Mouse (Mus musculus) thymus, postnatal 0 days (tissue): ENCODE measurements around the gene Nhlh2. TPM values are rescaled to one million over a fixed set of nuclear protein-coding genes. Genes with fewer than 3 reads are reported as not detected.

Experiments used
- DNase-seq: peaks from one replicate; pipeline ENCODE4 v3.0.0-alpha.2; 2015; ENCODE audit warnings: low spot score
- polyA plus RNA-seq: library from polyadenylated mRNA; unstranded; fragments of >200 nt; fragmentation: Nextera tagmentation; extraction: Ambion mirVana; gene quantifications from 2 replicates; pipeline ENCODE4 v1.2.1, GENCODE M21; 2015

Nhlh2 gene
- polyA plus RNA-seq = not detected in 2 replicates

DNA sequence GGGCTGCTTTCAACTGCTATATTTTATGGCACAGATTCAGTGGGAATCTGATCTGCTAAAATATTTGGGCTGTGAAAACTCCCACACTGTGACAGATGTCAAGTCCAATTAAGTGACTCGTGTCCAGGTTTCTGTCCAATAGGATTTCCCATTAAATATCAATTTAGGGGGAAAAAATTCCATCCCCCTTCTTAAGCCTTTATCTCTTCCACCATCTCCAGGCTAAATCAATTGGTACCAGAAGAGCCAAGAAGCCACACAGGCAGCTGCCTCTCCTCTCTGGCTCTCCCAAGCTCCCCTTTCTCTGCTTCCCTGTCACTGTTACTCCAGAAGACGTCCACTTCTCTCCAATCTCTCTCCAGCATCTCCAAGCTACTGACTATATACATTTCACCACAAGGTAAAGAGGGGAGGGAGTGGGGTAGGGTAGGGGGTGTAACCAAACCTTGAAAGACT, at the start of gene Nhlh2:
Gene Nhlh2 (plus strand): TSS at position 151 of the 456 bp plus-strand sequence.
- DNase-seq = no peak

DNA sequence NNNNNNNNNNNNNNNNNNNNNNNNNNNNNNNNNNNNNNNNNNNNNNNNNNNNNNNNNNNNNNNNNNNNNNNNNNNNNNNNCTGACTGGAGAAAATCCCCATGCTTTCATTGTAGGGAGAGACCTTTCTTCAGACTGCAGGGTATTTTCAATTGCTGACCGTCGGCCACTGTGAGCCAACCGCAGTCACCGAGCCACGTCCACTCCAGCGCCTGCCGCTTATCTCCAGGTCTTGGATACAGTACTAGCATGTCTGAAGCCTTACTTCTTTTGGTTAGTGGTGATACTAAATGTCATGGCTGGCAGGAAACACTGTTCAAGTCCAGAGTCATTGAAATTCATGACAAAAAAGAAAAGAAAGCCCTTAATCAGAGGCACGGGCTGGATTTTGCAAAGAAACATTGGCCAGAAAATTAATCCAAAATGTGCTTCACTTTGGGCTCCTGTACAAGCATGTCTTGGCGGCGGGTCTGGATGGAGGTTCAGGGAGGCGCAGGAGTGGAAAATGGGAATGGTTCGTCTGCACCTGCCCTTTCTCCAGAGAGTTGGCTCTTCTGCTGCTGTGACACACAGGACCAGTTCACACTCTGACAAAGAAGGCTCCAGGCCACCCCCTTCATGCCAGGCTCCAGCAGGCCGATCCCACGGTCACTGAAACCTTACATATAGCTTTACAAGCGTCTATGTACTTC, 48.6 kb upstream of the Nhlh2 start:
- DNase-seq = no peak

DNA sequence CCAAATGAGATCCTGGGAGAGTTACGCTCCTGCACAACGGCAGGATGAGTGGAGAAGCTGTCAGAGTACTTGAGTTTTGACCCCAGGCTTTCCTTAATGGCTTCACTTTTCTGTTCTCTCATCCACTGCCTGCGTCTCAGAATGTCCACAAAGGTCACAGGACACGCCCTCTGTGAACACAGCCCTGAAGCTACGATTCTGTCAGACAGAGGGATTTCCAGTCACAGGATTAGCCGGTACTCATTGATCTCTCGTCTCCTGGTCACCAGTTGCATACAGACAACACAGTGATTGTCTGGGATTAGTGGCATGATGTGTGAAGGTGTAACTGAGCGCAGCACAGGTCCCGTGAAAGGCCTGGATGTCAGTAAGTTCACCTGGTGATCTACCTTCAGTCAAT, 46.4 kb upstream of the Nhlh2 start:
- DNase-seq = no peak

DNA sequence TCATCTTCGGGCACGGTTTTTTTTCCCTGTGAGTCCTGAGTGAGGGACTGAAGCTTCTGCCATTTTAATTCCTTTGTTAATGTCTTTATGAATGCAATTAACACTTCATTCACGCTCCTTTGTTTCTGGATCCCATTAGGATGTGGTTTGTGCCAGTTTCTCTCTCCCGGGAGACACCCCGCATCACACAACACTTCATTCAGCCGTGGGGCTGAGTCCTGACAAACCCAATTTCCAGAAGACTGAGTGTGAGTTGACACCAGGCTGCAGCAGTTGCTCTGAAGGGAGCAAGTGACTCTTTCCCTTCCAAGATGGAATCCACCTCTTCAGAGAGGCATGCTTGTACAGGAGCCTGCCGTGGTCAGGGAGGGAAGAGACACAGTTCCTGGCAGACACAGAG, 45.5 kb upstream of the Nhlh2 start:
- DNase-seq = no peak

DNA sequence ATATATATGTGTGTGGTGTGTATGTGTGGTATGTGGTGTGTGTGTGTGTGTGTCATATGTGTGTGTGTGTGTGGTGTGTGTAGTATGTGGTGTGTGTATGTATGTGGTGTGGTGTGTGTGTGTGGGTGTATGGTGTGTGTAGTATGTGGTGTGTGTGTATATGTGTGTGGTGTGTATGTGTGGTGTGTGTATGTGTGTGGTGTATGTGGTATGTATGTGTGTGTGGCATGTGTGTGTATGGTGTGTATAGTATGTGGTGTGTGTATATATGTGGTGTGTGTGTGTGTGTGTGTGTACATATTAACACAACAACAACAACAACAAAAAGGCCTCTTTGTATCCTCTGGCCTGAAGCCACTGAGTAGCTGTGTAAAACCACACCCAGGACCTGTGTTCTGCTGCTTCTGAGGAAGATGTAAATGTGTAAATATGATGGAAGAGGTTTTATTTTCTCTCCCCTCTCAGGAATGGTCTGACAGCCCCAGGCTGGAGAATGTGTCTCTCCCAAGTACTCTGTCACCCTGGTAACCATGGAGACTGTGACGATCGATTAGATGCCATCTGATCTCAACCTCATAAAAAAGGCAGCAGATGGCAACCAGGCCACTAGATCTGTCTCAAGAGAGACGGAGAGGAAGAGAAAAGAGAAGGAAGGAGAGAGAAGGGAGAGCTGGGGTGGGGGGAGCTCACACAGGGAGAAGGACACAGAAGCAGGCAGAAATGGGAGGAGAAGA, 42.9 kb upstream of the Nhlh2 start:
- no peak for DNase-seq

DNA sequence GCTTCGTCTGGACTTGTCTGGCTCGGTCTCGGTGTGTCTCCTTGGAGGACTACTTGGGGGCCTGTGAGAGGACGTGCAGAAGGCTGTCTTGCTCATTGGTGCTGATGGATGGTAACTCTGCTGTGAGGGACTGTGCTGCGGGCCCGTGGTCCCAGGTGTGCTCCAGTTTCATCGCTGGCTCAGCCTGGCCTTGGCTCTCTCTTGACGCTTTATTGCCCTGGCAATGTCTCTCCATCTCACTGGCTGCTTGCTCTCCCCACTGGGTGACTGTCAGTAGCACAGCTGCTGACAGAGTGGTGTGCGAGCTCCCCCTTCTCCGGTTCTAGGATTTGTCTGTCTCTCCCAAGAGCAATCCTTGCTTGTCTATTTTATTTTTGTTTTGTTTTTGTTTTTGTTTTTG, 34.5 kb upstream of the Nhlh2 start:
- DNase-seq = no peak

DNA sequence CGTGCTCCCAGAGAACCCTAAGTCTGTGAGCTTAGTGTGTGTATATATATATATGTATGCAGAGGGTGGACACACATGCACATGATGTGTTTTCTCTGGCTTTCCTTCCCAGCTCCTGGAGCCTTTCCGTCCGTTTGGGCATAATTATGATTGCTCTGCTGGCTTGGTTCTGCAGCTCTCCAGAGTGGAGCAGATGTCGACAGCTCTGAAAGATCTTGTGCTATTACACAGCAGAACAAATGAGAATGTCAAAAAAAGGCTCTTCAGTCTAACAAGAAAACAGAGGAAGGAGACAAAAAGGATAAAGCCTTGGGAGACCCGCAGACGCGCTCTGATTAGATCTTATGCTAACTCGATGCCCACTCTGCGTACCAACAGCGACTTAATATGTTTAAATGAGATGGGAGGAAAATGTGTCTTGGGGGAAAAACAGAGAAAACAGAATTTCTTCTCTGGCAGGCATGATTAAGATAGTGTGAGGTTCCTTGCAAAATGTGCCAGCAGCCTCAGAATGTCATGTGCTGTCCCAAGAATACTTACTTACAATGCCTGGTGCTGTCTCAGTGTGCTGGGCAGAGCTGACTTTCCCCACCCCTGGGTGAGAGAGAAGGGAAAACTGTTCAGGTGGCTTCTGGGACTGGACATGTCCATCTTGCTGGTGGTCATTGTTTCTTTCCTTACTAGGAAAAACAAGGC, 31.4 kb upstream of the Nhlh2 start:
- no peak for DNase-seq

DNA sequence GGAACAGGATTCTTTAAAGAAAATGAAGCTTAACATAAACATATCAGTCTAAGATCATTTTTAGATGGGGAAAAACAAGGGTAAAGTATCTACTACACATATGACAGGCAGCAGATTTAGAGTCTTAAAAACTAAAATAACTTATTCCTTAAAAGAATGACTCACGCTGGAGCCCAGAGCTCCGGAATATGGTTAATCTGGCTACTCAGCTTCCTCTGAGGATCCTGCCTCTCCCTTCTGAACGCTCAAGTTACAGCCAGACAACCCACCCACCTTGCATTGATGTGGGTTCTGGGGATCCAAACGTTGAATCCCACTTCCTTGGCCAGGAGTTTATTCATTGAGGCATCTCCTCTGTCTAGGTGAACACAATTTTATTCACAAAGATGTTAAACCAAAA, 26.0 kb upstream of the Nhlh2 start:
- no peak for DNase-seq

DNA sequence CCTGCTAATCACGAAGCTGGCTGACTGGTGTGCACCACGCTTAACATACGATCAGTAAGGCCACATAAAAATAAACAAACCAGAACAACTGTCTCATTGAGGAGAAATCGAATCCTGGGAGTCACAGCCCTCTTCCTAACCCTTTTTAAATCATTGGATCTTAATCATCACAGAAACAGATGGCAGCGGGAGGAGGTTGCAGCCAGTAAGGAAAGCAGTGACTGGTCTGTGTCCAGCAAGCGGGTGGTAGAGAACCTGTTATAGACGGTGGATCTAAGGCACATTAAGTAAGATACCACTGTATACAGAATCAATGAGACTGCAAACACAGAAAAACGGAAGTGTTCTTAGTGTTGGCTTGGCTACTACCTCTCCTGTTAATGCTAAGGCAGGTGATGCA, 24.2 kb upstream of the Nhlh2 start:
- DNase-seq = no peak

DNA sequence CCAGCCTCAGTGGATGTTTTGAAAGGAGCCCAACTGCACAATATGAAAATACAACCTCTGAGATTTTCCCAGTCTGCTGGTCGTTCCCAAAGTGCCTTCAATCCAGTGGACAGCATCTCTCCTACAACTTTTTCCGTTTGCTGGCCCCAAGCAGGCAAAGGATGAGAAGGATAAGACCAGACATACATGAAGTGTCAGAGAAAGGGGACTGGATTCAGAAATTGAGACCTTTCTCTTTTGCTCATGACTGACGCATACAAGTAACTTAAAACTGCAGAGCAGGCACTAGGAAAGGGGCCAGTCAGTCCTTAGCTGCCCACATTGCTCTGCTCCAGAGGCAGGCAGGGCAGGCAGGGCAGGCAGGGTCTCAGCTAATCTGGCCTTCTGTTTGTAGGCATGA, 19.7 kb upstream of the Nhlh2 start:
- DNase-seq = no peak

DNA sequence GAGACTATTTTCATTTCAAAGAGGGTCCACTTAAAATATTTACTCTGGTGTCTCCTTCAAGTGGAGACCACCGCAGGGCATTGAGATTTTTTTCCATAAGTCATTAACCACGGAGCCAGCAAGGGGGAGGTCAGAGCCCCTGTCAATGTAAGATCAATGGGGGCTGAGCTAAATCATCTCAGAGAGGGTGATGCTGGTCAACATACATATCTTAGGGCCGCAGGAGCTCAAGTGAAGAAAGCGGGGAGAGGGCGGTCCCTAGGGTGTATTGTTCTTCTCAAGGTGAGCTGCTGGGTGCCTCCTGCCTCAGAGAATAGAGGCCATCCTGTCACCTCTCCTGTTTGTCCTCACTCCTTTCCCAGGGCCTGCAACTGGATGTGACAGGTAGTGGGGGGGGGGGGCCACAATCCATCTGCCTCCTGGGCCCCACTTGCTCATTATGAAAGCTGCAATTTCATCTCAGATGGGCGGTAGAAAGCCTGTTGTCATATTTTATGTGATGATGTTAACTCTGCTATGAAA, 18.8 kb upstream of the Nhlh2 start:
- DNase-seq = no peak

DNA sequence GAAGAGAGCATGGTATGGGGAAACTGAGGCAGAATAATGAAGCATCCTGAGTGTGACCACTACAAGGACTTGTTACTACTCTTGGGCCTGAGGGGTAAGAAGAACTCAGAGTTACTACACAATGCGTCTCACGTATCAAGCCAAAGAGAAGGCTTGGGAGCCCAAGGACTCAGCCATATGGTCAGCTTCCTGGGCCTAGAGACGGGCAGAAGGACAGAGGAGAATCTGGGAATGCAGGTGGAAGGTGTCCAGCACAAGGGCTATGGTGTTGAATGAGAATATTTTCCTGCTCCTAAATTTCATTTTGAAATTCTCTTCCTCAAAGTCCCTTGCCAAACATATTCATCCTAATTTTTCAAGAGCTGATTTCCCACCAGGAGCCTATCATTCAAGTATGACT, 12.0 kb upstream of the Nhlh2 start:
- DNase-seq = no peak

DNA sequence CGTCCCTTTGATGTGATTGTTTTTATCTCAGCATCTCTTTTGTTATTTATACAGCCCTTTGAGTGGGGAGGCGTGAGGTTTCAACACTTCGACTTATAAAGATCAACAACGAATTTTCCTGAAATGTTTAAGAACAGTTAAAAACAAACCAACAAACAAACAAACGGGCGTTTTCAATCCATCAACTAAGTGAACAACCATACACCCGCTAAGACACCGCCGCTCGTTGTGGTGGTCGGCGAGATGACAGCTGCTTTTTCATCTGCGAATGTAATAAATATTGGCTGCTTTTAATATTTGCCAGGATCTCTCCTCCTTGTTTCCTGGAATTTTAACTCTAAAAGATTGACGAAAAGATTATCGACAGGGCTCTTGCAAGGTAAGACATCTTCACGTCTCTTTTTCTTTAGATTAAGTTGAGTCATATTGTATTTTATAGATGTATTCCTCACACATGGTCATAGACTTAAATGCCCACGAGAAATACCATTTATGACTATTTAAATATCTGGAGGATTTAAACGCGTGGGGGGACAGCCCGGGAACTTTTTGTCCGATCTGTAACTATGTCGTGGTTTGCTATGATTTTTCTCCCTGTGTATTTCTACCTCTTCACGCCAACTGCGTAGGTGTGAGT, 923 bp downstream of the Nhlh2 start:
- DNase-seq = no peak

DNA sequence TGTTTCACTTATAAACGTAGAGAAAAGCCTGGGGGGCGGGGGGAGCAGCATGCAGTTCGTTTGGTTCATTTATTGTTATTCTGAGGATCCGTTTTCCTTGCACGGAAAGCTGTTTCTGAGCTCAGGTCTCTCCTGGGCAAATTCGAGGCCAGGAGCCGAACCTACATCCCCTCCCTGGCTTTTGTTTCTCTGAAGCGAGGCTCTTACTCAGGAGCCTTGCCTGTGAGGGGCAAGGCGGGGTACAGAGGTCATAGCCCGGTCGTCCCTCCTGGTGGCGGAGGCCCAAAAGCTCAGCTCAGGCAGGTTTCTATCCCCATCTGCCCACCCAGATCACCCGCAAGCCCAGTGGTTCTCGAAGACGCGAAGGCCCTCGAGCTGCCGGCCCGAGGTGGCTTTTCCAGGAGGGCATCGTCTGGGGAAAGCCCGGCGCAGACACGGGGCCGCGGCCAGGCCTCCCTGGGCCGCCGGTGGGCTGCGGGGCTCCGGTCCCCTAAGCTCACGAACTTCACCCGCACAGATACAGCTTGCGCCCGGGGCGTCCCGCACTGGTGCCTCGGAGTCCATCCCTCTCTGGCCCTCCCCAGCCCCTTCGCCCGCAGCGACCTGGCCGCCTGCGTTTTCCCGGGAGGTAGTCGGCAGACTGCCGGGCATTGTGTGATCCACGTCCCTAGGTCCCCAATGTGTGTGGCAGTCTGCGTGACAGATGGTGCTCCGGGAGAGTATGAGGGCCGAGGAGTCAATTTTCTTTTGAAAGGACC, 1.6 kb downstream of the Nhlh2 start:
- no peak for DNase-seq

DNA sequence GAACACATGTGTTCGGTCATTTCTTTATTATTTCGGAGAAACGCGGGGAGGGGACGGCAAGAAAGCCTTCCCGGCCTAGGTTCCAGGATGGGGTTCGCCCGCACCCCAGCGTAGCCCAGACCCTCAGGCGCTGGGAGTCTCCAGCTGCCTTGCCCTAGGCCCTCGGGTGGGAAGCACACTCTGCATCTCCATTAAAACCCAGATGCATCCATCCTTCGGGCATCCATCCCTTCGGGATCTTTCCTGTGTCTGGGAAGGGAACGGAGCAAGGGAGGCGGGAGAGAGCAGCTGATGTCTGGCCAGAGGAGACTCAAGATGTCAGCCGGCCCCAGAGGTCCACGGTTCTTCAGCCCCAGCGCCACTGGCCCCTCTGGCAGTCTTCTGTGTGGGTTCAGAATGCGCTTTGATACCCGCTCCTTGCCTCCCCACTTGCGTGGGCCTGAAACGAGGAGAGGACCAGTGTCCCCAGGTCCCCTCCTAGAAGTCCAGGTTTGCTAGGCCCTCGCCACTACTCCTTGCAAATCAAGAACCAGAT, 2.3 kb downstream of the Nhlh2 start:
- DNase-seq = no peak

DNA sequence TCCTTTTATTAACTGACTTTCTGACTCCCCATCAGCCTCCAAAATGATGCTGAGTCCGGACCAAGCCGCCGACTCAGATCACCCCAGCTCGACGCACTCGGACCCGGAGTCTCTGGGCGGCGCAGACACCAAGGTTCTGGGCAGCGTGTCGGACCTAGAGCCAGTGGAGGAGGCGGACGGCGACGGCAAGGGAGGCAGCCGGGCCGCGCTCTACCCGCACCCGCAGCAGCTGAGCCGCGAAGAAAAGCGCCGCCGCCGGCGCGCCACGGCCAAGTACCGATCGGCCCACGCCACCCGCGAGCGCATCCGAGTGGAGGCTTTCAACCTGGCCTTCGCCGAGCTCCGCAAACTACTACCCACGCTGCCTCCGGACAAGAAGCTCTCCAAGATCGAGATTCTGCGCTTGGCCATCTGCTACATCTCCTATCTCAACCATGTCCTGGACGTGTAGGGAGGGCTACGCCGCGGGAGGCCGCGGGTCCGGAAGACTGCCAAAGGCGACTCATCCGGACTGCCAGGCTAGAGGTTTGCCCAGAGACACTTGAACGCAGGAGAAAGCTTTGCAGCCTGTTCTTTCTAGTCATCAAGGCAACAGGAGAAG, 2.8 kb downstream of the Nhlh2 start:
- DNase-seq = no peak

DNA sequence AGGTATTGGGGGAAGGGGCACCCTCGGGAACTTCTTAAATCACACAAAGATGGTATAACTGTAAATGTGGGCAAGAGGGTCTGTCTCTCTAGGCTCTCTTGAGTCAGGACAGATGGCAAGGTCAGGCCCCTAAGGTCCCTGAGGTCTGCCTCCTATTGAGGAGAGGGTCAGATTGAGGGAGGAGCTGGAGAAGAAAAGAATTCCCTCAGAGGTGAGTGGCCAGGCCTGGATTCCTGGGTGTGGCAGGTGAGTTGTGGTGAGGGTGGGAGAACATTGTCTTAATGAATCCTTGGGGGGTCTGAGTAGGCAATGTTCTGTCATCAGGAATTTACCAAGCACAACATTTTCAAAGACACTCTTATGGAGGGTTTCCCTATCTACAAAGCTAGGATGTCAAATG, 10.7 kb downstream of the Nhlh2 start:
- no peak for DNase-seq

DNA sequence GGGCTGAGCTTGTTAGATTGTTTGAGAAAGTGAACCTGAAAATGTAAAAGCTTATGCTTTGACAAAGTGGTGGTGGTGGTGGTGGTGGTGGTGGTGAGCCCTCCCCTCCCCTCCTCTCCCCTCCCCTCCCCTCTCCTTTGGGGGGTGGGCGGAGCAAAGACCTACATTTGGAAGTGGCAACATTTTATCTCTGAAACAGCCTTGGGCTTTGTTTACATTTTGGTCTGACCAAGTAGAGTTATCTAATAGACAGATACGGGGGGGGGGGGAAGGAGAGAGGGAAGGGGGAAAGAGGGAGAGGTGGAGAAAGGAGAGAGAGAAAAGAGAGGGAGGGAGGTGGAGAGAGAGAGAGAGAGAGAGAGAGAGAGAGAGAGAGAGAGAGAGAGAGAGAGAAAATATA, 12.8 kb downstream of the Nhlh2 start:
- no peak for DNase-seq

DNA sequence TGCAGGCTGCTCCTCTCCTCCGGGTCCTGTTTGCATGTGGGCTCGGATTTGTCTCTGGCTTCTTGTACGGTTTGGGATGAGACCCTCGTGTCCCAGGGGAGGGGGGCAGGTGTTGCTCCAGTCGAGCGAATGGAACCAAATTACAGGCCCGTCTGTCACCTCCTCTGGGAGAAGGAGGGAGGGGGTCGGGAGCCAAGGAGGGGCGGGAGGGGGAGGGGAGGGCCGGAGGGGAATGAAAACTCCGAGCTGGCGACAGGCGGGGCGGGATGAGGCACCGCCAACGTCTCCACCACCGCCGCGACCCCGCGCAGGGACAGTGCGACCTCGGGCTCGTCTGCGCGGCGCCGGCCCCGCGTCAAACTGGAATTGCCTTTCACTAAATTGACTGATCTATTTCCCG, 13.5 kb downstream of the Nhlh2 start:
- no peak for DNase-seq

DNA sequence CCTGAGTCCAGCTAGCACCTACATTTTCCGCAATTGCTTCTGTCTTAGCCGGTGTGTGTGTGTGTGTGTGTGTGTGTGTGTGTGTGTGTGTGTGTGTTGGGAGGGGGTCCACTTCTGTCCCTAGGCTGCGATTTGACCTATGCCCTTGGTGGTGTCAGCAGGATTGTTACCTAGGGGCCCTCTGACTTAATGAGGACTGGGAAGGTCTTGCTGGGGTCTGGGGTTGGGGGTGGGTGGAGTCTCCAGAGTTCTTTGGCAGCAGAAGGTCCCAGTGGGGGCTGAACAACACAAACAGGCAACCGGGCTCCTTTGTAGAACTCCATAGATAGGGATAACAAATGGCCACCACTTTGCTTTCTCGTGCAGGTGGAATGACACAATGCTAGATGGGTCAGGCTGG, 14.0 kb downstream of the Nhlh2 start:
- DNase-seq = no peak
